Mouse (Mus musculus) testis, postnatal 14 days (tissue): ENCODE results near the gene Mlh3.

Experiments used
- DNase-seq: peaks from one replicate; pipeline ENCODE4 v3.0.0; 2021; ENCODE audit warnings: low spot score

Gene Mlh3

DNA sequence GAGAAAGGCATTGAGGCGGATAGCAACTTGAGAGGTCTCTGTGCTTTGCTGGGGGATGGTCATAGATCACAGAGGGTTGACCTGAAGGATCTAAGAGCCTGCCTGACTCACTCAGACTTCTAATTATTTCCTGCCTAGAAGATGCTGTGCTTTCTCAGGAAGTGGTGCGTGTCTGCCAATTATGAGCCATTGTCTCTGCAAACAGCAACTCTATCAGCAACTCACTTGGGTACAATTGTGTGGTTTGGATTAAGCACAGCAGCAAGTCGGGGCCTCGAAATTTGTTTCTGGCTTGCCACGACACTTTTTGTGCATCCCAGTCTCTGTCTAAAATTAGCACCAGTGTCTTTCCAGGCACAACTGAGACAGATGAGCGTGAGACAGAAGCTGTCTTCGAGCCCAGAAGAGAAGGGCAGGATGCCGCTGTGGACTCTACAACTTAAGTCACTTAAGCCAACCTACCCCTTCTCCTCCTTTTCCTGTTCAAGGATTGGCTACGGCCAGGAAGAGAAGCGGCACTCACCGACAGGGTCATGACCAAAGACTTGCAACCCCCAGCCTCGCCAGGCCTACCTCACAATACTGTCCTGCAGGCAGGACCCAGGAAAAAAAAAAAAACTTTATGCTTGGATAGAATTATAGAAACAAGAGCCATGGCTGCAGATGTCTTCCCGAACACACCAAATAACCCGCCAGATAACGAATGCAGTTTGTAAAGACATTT, 42.4 kb downstream of the Mlh3 start:
- DNase-seq, result no peak

DNA sequence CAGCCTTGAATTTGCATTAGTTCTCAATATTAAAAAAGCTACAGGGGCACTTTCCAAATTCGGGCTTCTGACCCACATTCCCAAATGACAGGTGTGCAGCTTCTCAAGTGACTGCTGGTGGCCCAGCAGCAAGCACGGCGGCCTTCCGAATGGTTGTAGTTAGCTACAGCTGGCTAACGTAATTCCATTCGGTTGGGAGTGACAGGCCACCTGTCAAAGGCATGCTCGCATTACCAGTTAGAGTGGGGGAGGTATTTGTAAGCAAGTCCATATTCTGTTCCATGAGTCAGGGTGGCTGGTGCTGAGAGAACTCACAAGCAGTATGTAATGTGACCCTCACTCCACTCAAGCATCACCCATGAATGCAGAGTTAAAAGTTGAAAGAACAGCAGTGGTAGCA, 43.2 kb downstream of the Mlh3 start:
- no peak for DNase-seq

GRCm38 (mm10) chr12:85219905-85220290, 50.5 kb downstream of the Mlh3 start:
- no peak for DNase-seq

- DNase-seq, result peak; percentile 96
Observed at GRCm38 (mm10) chr12:85219236-85219904, 51.0 kb downstream of the Mlh3 start, which contains the start of gene Eif2b2. TSS of gene Eif2b2 (plus strand) at chr12:85219481.

DNA sequence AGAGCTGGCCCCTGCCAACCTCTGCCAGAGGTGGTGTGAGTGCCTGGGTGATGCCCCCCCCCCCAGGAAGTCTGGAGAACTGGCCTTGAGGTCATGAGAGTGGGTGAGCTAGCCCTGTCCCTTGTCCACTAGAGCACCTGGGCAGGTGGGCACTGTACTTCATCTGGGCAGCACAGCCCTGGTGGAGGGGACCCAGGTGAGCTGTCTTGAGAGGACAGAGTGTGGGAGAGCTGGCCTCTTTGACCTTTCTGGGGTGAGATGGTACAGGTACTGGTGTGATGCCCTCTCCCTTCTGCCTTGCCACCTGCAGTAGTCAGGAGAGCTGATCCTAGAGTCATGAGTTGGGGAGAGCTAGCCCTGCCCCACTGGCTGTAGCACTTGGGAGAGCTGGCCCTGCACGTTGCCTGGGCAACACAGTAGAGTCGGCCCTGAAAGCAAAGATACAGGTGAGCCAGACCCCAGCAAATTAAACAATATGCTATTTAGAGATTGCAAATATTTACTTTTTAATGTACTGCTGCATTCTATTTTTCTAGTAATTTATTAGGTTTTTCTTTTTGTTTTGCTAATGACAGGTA, 52.6 kb downstream of the Mlh3 start:
- no peak for DNase-seq

- no peak for DNase-seq
Observed at GRCm38 (mm10) chr12:85215031-85215430, 55.4 kb downstream of the Mlh3 start.

DNA sequence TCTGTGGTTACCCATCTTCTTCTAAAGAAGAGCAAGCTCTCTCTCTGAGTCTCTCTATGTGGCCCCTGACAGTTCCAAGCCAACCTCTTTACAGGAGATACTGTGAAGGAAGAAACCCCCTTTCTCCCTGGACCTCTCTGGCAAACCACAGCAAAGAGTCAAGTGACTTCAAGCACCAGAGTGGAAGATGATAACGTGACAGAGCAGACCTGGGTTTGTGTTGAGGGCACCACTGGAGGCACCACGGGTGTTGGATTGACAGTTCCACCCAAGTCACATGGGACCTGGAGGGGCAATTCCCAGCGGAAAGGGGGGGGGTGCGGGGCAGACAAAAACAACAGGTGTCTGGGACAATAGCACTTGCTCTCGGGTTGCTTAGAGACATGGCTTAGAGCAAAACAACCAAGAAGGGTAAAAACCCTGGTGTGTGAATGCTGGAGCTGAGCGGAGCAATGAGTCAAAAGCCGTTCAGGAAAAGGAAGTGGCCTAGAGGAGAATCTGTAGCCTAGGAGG, 61.7 kb downstream of the Mlh3 start:
- DNase-seq, result no peak

- no peak for DNase-seq
Observed at GRCm38 (mm10) chr12:85205425-85205824, 65.0 kb downstream of the Mlh3 start.

DNA sequence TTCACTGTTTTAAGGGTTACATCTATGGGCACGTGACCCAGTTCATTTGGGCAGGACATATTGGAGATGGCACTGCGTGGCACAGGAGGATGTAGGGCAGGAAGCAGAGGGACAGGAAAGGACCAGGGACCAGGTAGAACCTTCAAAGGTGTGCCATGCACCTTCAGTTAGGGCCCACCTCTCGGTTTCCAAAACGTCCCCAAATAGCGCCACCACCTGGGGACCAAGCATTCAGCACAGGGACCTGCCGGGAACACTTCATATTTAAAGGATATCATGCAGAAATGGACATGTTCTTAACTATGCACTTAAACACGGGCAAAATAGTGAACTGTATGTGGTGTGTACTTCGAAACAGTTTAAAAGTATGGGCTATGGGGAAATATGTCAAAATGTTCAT, 66.3 kb downstream of the Mlh3 start:
- no peak for DNase-seq

GRCm38 (mm10) chr12:85203699-85204098, 66.7 kb downstream of the Mlh3 start:
- DNase-seq, result no peak

DNA sequence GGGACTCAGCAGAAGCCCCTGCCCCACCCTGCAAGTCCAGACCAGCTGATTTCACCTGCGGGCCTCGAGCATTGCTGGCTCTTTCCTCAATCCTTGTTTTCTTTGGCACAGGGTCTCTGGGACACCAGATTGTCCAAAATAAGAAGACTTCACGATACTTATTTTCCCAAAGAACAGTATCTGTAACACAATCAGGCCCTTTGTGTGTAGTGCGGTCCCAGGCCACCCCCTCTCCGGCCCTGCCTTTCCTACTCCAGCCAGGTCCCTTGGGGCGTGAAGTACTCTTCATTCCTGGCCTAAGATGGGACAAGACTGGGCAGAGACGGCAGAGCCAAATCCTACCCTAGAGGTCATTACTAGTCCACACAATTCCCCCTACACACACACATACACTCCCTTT, 68.2 kb downstream of the Mlh3 start:
- no peak for DNase-seq

DNA sequence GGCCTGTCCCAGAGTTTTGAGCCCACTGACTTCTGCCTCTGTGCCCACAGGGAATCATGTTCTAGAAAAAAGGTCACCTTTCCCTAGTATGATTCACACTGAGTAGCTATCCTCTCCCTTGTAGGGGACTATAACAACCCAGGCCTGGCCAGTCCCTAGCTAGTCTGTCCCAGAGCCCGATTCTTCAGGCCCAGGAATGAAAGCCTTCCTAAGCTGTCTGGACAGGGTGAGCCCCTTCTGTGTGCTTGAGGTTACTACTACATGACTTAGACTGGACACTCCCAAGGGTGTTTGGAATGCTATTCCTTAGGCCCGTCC, 68.6 kb downstream of the Mlh3 start:
- no peak for DNase-seq

- DNase-seq, result no peak
Observed at GRCm38 (mm10) chr12:85200929-85201829, 69.2 kb downstream of the Mlh3 start.

- no peak for DNase-seq
Observed at GRCm38 (mm10) chr12:85199954-85200353, 70.4 kb downstream of the Mlh3 start.

DNA sequence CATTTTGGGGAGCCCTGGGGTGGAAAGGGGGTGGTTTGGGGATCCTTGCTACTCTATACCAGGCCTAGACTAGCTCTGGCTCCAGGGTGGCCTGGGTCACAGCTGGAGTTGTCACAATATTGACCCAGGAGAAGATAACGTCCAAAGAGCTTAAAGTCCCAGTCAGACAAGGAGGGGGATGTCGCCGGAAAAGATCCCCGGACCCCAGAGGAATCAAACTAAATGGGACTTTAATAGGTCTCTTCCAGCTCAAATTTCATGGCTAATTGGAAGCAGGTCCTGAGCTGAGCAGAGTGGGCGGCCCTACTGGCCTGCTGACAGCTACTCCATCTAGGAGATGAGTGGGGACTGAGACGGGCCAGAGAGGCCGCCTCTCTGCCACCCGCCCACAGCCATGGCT, 72.5 kb downstream of the Mlh3 start:
- DNase-seq, result no peak

GRCm38 (mm10) chr12:85197371-85197770, 73.0 kb downstream of the Mlh3 start:
- no peak for DNase-seq

- no peak for DNase-seq
Observed at GRCm38 (mm10) chr12:85196191-85196590, 74.2 kb downstream of the Mlh3 start.

GRCm38 (mm10) chr12:85195086-85195485, 75.3 kb downstream of the Mlh3 start:
- peak; percentile 42 for DNase-seq

DNA sequence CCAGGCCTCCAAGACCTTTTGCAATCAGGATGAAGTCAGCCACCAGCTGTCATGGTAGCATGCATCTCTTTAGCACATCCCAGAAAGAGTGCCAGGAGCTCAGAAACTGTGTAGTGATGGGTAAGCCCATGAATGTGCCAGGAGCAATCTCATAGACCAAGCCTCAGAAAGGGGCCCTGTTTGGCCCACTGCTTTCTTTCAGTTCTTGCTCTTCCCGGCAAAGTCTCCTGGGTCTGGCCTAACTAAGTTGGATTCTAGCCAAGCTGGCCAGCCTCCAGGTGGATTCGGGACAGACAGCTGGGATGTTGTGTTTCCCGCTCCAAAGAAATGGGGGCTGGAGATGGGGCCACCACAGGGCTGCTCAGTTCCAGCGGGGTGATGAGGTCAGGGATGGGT, 75.8 kb downstream of the Mlh3 start:
- DNase-seq, result peak; percentile 67

GRCm38 (mm10) chr12:85193923-85194622, 76.3 kb downstream of the Mlh3 start:
- DNase-seq, result no peak

- DNase-seq, result no peak
Observed at GRCm38 (mm10) chr12:85193146-85193545, 77.3 kb downstream of the Mlh3 start.
